Mouse (Mus musculus) layer of hippocampus, postnatal 14 days (tissue): Measurements from ENCODE around the gene Arhgef39. TPM values are rescaled to one million over a fixed set of nuclear protein-coding genes. Genes with fewer than 3 reads are reported as not detected.

Experiments used
- DNase-seq, 2 experiments: peaks; one replicate each; pipeline ENCODE4 v3.0.0; 2021 to 2022; ENCODE audit warnings: low spot score in 2 of 2, mixed read lengths in 1 of 2
- total RNA-seq, 2 experiments: library from RNA; stranded (reverse); gene quantifications; 2 replicates each; pipeline ENCODE4 v1.2.3; 2021

Gene Arhgef39
- total RNA-seq, 2 experiments from 2014 or later: 0.74 to 1.2 TPM

GRCm38 (mm10) chr4:43478906-43479832 lies 20.3 kb downstream of the Arhgef39 start:
- peak; percentile 26 to 57 for DNase-seq

GRCm38 (mm10) chr4:43478534-43478858 lies 21.0 kb downstream of the Arhgef39 start:
- no peak for DNase-seq

- peak; percentile 71 to 89 for DNase-seq
Observed at GRCm38 (mm10) chr4:43477857-43478533, 21.5 kb downstream of the Arhgef39 start.

- DNase-seq: no peak
Observed at GRCm38 (mm10) chr4:43476604-43477003, 22.9 kb downstream of the Arhgef39 start.

GRCm38 (mm10) chr4:43473636-43474035 lies 25.9 kb downstream of the Arhgef39 start:
- no peak for DNase-seq

- DNase-seq: no peak
Observed at GRCm38 (mm10) chr4:43470301-43470700, 29.2 kb downstream of the Arhgef39 start.

- DNase-seq: no peak
Observed at GRCm38 (mm10) chr4:43466872-43467271, 32.6 kb downstream of the Arhgef39 start.

- DNase-seq: no peak
Observed at GRCm38 (mm10) chr4:43465935-43466334, 33.6 kb downstream of the Arhgef39 start.

GRCm38 (mm10) chr4:43463102-43463501 lies 36.4 kb downstream of the Arhgef39 start:
- no peak for DNase-seq

- DNase-seq: no peak
Observed at GRCm38 (mm10) chr4:43457124-43457523, 42.4 kb downstream of the Arhgef39 start.

- no peak for DNase-seq
Observed at GRCm38 (mm10) chr4:43456470-43456869, 43.0 kb downstream of the Arhgef39 start.

GRCm38 (mm10) chr4:43454041-43454836 lies 45.3 kb downstream of the Arhgef39 start, which contains the start of gene Cd72:
Cd72 (minus strand) TSS chr4:43454628.
- no peak for DNase-seq

GRCm38 (mm10) chr4:43453413-43453812 lies 46.1 kb downstream of the Arhgef39 start:
- no peak for DNase-seq

GRCm38 (mm10) chr4:43452315-43452714 lies 47.2 kb downstream of the Arhgef39 start:
- DNase-seq: no peak

GRCm38 (mm10) chr4:43448554-43448953 lies 50.9 kb downstream of the Arhgef39 start:
- DNase-seq: no peak

- no peak for DNase-seq
Observed at GRCm38 (mm10) chr4:43447251-43447650, 52.2 kb downstream of the Arhgef39 start.

Other genes starting within 250 kb of the Arhgef39 start
- gene Atp8b5, start 232.5 kb downstream of the Arhgef39 start, total RNA-seq: under 1 TPM; 0.28 to 0.52 TPM
- gene Rusc2, start 117.7 kb downstream of the Arhgef39 start, total RNA-seq: 100 to 1,000 TPM; 127 to 145 TPM
- 1 to 10 TPM in 1 of 2 experiments, under 1 TPM in 1; 0.76 to 2.4 TPM for gene Fam166b, start 70.6 kb downstream of the Arhgef39 start, total RNA-seq
- 10 to 100 TPM; 63.0 to 64.4 TPM for gene Tesk1, start 57.8 kb downstream of the Arhgef39 start, total RNA-seq
- gene Cd72, start 45.1 kb downstream of the Arhgef39 start, total RNA-seq: not detected
- gene Sit1, start 16.0 kb downstream of the Arhgef39 start, total RNA-seq: not detected
- gene Ccdc107, start 6.8 kb downstream of the Arhgef39 start, total RNA-seq: 10 to 100 TPM; 26.0 to 28.3 TPM
- gene Car9, start 7.3 kb upstream of the Arhgef39 start, total RNA-seq: not detected
- gene Tpm2, start 24.1 kb upstream of the Arhgef39 start, total RNA-seq: 1 to 10 TPM; 6.2 to 8.1 TPM
- 10 to 100 TPM; 74.0 TPM for gene Creb3, start 62.6 kb upstream of the Arhgef39 start, total RNA-seq
- gene Tln1, start 63.0 kb upstream of the Arhgef39 start, total RNA-seq: 10 to 100 TPM; 46.0 to 52.1 TPM
- gene Rgp1, start 79.0 kb upstream of the Arhgef39 start, total RNA-seq: 10 to 100 TPM; 44.5 to 55.8 TPM
- gene Gba2, start 79.2 kb upstream of the Arhgef39 start, total RNA-seq: 10 to 100 TPM; 56.1 to 60.6 TPM
- gene Msmp, start 84.8 kb upstream of the Arhgef39 start, total RNA-seq: not detected
- gene Npr2, start 132.2 kb upstream of the Arhgef39 start, total RNA-seq: 10 to 100 TPM; 46.9 to 50.0 TPM
- 1 to 10 TPM in 1 of 2 experiments, under 1 TPM in 1; 0.98 to 2.3 TPM for gene Spag8, start 153.9 kb upstream of the Arhgef39 start, total RNA-seq
- gene Hint2, start 156.8 kb upstream of the Arhgef39 start, total RNA-seq: 10 to 100 TPM; 33.1 to 37.8 TPM
- gene Tmem8b, start 169.3 kb upstream of the Arhgef39 start, total RNA-seq: 10 to 100 TPM; 55.8 to 57.6 TPM
- 1 to 10 TPM; 1.2 TPM for gene Fam221b, start 169.4 kb upstream of the Arhgef39 start, total RNA-seq
- gene Olfr70, start 201.1 kb upstream of the Arhgef39 start, total RNA-seq: not detected
- not detected for gene Olfr71, start 210.6 kb upstream of the Arhgef39 start, total RNA-seq
- gene Hrct1, start 227.5 kb upstream of the Arhgef39 start, total RNA-seq: 1 to 10 TPM in 1 of 2 experiments, under 1 TPM in 1; 0.52 to 1.5 TPM
- gene Spaar, start 230.3 kb upstream of the Arhgef39 start, total RNA-seq: under 1 TPM; 0.38 to 0.53 TPM